Mouse (Mus musculus) erythroblast, embryonic 14.5 days (primary cell): Measurements from ENCODE around the gene Rbms3. TPM values are rescaled to one million over a fixed set of nuclear protein-coding genes. Genes with fewer than 3 reads are reported as not detected.

Experiments
- H3K27me3 ChIP-seq: 2 replicates; pipeline ENCODE4 v1.6.1; 2012; ENCODE audit warnings: inconsistent platforms; ENCODE audit not compliant: control insufficient read depth
- H3K36me3 ChIP-seq: 2 replicates; pipeline ENCODE4 v1.6.1; 2012; ENCODE audit warnings: mild to moderate bottlenecking, inconsistent platforms; ENCODE audit not compliant: control insufficient read depth
- H3K4me1 ChIP-seq: 2 replicates; pipeline ENCODE4 v1.6.1; 2012; ENCODE audit warnings: inconsistent platforms; ENCODE audit not compliant: control insufficient read depth
- H3K4me3 ChIP-seq: replicated peaks from 2 replicates; pipeline ENCODE3; 2012; ENCODE audit warnings: moderate library complexity, mild to moderate bottlenecking, inconsistent platforms
- H3K9me3 ChIP-seq: 2 replicates; pipeline ENCODE4 v1.6.1; 2012; ENCODE audit warnings: low read length, inconsistent platforms, mixed read lengths; ENCODE audit not compliant: control insufficient read depth
- GATA1 ChIP-seq: IDR thresholded peaks from 2 replicates; pipeline ENCODE4 v1.6.1; 2012; ENCODE audit warnings: low read length, inconsistent platforms, mixed read lengths
- TAL1 ChIP-seq: IDR thresholded peaks from 3 replicates; pipeline ENCODE4 v1.6.1; 2012; ENCODE audit warnings: low read length, inconsistent platforms, mixed read lengths
- polyA plus RNA-seq: library from polyadenylated mRNA; stranded (reverse); fragments of >175 nt; gene quantifications from 2 replicates; pipeline ENCODE4 v1.2.3, GENCODE M21; 2012

Gene Rbms3
- polyA plus RNA-seq, 1 experiment, result not detected

GRCm38 (mm10) chr9:117163143-117163542 lies 466.6 kb downstream of the Rbms3 start:
- TF ChIP-seq TAL1 (no peak), GATA1 (no peak)

GRCm38 (mm10) chr9:117161150-117161549 lies 468.6 kb downstream of the Rbms3 start:
- Histone ChIP-seq H3K27me3 (no peaks in the 10 kb centered on the region), H3K4me3 (no peak overlapping the region), H3K36me3 (no peaks in the 10 kb centered on the region), H3K9me3 (peaks cover 8% of the 10 kb centered on the region), H3K4me1 (no peaks in the 10 kb centered on the region)
- TF ChIP-seq TAL1 (no peak), GATA1 (no peak)

More at GRCm38 (mm10) chr9:117163143-117163542, 466.6 kb downstream of the Rbms3 start:
- H3K9me3 ChIP-seq, result peaks cover 3% of the 10 kb centered on the region; the same call in 1 of the 2 replicates
- H3K27me3 ChIP-seq, result no peaks in the 10 kb centered on the region
- no peaks in the 10 kb centered on the region for H3K4me1 ChIP-seq
- H3K36me3 ChIP-seq, result no peaks in the 10 kb centered on the region
- H3K4me3 ChIP-seq, result no peak overlapping the region

GRCm38 (mm10) chr9:117156330-117156905 lies 473.3 kb downstream of the Rbms3 start:
- TF ChIP-seq GATA1, result no peak
- no peak for TF ChIP-seq TAL1
- Histone ChIP-seq H3K4me3 (no peak overlapping the region), H3K27me3 (no peaks in the 10 kb centered on the region), H3K36me3 (no peaks in the 10 kb centered on the region), H3K9me3 (peaks cover 12% of the 10 kb centered on the region), H3K4me1 (no peaks in the 10 kb centered on the region)

- Histone ChIP-seq H3K27me3 (no peaks in the 10 kb centered on the region), H3K36me3 (no peaks in the 10 kb centered on the region), H3K4me3 (no peak overlapping the region), H3K4me1 (no peaks in the 10 kb centered on the region), H3K9me3 (peaks cover 12% of the 10 kb centered on the region)
- TF ChIP-seq GATA1 (no peak), TAL1 (no peak)
These were observed 475.1 kb downstream of the Rbms3 start for GRCm38 (mm10) chr9:117154590-117154989.

GRCm38 (mm10) chr9:117153686-117154274 lies 475.9 kb downstream of the Rbms3 start:
- peaks cover 12% of the 10 kb centered on the region for H3K9me3 ChIP-seq
- no peaks in the 10 kb centered on the region for H3K4me1 ChIP-seq
- no peaks in the 10 kb centered on the region for H3K27me3 ChIP-seq
- H3K36me3 ChIP-seq, result no peaks in the 10 kb centered on the region
- no peak for TF ChIP-seq GATA1
- no peak for TF ChIP-seq TAL1
- no peak overlapping the region for H3K4me3 ChIP-seq

- TF ChIP-seq GATA1, result no peak
- no peak for TF ChIP-seq TAL1
- H3K4me3 ChIP-seq, result no peak overlapping the region
These were observed 477.8 kb downstream of the Rbms3 start for GRCm38 (mm10) chr9:117151951-117152350.

GRCm38 (mm10) chr9:117144057-117144723 lies 485.5 kb downstream of the Rbms3 start:
- Histone ChIP-seq H3K9me3 (no peaks in the 10 kb centered on the region), H3K4me3 (no peak overlapping the region), H3K4me1 (no peaks in the 10 kb centered on the region), H3K27me3 (no peaks in the 10 kb centered on the region), H3K36me3 (no peaks in the 10 kb centered on the region)
- TF ChIP-seq TAL1 (no peak), GATA1 (no peak)

More at GRCm38 (mm10) chr9:117151951-117152350, 477.8 kb downstream of the Rbms3 start:
- H3K9me3 ChIP-seq, result peaks cover 12% of the 10 kb centered on the region
- no peaks in the 10 kb centered on the region for H3K27me3 ChIP-seq
- H3K36me3 ChIP-seq, result no peaks in the 10 kb centered on the region
- H3K4me1 ChIP-seq, result no peaks in the 10 kb centered on the region

- TF ChIP-seq GATA1 (no peak), TAL1 (no peak)
- Histone ChIP-seq H3K27me3 (no peaks in the 10 kb centered on the region), H3K4me3 (no peak overlapping the region), H3K36me3 (no peaks in the 10 kb centered on the region), H3K4me1 (no peaks in the 10 kb centered on the region), H3K9me3 (no peaks in the 10 kb centered on the region)
These were observed 489.7 kb downstream of the Rbms3 start for GRCm38 (mm10) chr9:117139971-117140370.

- no peaks in the 10 kb centered on the region for H3K27me3 ChIP-seq
- H3K4me1 ChIP-seq, result no peaks in the 10 kb centered on the region
- H3K36me3 ChIP-seq, result no peaks in the 10 kb centered on the region
- no peak overlapping the region for H3K4me3 ChIP-seq
- TF ChIP-seq TAL1 (no peak), GATA1 (no peak)
- no peaks in the 10 kb centered on the region for H3K9me3 ChIP-seq
These were observed 493.3 kb downstream of the Rbms3 start for GRCm38 (mm10) chr9:117136410-117136809.
